Mouse (Mus musculus) heart, adult 18-20 months (tissue): ENCODE measurements around the gene Il3ra. TPM values are rescaled to one million over a fixed set of nuclear protein-coding genes. Genes with fewer than 3 reads are reported as not detected.

ENCODE experiments used
- DNase-seq, 2 experiments: peaks; one replicate each; pipeline ENCODE4 v3.0.0; 2021 to 2022; ENCODE audit warnings: mixed read lengths in 1 of 2
- long read RNA-seq, 2 experiments: library from polyadenylated mRNA; stranded (forward); transcript quantifications; one replicate each; pipeline ENCODE4 v2.0.0; 2021
- total RNA-seq, 2 experiments: library from RNA; stranded (reverse); gene quantifications; 2 replicates each; pipeline ENCODE4 v1.2.3; 2021

Il3ra gene
- total RNA-seq, result 1 to 10 TPM; 5.0 to 6.2 TPM
- long read RNA-seq, experiment 1, partial matches to known transcripts, result 0 of 3 reads
- long read RNA-seq, experiment 1, other reads (novel, unspliced or antisense), result 1 of 3 reads
- long read RNA-seq, experiment 2, result 0 reads

- peak; percentile 78 to 80 for DNase-seq
Measured at GRCm38 (mm10) chr14:14345948-14346812, at the start of gene Il3ra. Il3ra (plus strand) TSS chr14:14346275.

- no peak for DNase-seq
Measured at GRCm38 (mm10) chr14:14308938-14309337, 37.1 kb upstream of the Il3ra start.

GRCm38 (mm10) chr14:14309416-14309815 lies 36.7 kb upstream of the Il3ra start:
- no peak for DNase-seq

- no peak for DNase-seq
Measured at GRCm38 (mm10) chr14:14322528-14322927, 23.5 kb upstream of the Il3ra start, which contains the start of gene Olfr31. Olfr31 (plus strand) TSS chr14:14322828.

- DNase-seq, result peak; percentile 92 to 95
Measured at GRCm38 (mm10) chr14:14345113-14345871, 783 bp upstream of the Il3ra start.

- DNase-seq, result no peak
Measured at GRCm38 (mm10) chr14:14346813-14347100, 682 bp downstream of the Il3ra start.

GRCm38 (mm10) chr14:14347151-14347835 lies 1.2 kb downstream of the Il3ra start:
- DNase-seq, result no peak

- DNase-seq, result peak in 1 of 2 experiments; percentile 15
Measured at GRCm38 (mm10) chr14:14347836-14348621, 2.0 kb downstream of the Il3ra start.

- DNase-seq, result peak in 1 of 2 experiments; percentile 12
Measured at GRCm38 (mm10) chr14:14348674-14349401, 2.8 kb downstream of the Il3ra start.

- DNase-seq, result peak in 1 of 2 experiments; percentile 3
Measured at GRCm38 (mm10) chr14:14349485-14350262, 3.6 kb downstream of the Il3ra start.

GRCm38 (mm10) chr14:14350263-14351147 lies 4.4 kb downstream of the Il3ra start:
- DNase-seq, result no peak

- no peak for DNase-seq
Measured at GRCm38 (mm10) chr14:14351148-14351455, 5.0 kb downstream of the Il3ra start.

- no peak for DNase-seq
Measured at GRCm38 (mm10) chr14:14351721-14352590, 5.9 kb downstream of the Il3ra start.

- no peak for DNase-seq
Measured at GRCm38 (mm10) chr14:14352606-14353005, 6.5 kb downstream of the Il3ra start.

GRCm38 (mm10) chr14:14353081-14353732 lies 7.1 kb downstream of the Il3ra start:
- DNase-seq, result no peak

- DNase-seq, result no peak
Measured at GRCm38 (mm10) chr14:14353740-14354510, 7.8 kb downstream of the Il3ra start.
